Mouse (Mus musculus) ES-Bruce4 (cell line): ENCODE data around the gene Uts2b. TPM values are rescaled to one million over a fixed set of nuclear protein-coding genes. Genes with fewer than 3 reads are reported as not detected.

Source experiments
- H3K27ac ChIP-seq: 2 replicates; pipeline ENCODE4 v1.5.1; 2012; ENCODE audit warnings: low read length, inconsistent platforms; ENCODE audit not compliant: insufficient read depth
- H3K27me3 ChIP-seq: 2 replicates; pipeline ENCODE4 v1.6.1; 2012; ENCODE audit warnings: mild to moderate bottlenecking, low read length, inconsistent platforms; ENCODE audit not compliant: control insufficient read depth, poor library complexity, insufficient read depth, severe bottlenecking
- H3K36me3 ChIP-seq: 2 replicates; pipeline ENCODE4 v1.6.1; 2012; ENCODE audit warnings: inconsistent platforms, mild to moderate bottlenecking, low read length, moderate library complexity; ENCODE audit not compliant: control insufficient read depth, poor library complexity, insufficient read depth, severe bottlenecking
- H3K4me1 ChIP-seq: one replicate; pipeline ENCODE4 v1.8.1; 2011; ENCODE audit warnings: low read length; ENCODE audit not compliant: control insufficient read depth, insufficient read depth
- H3K4me3 ChIP-seq: 2 replicates; pipeline ENCODE4 v1.5.1; 2011; ENCODE audit warnings: low read depth, mild to moderate bottlenecking, low read length
- H3K9ac ChIP-seq: 2 replicates; pipeline ENCODE4 v1.6.1; 2012; ENCODE audit warnings: low read depth, mild to moderate bottlenecking, inconsistent platforms; ENCODE audit not compliant: poor library complexity, severe bottlenecking
- H3K9me3 ChIP-seq: replicated peaks from 2 replicates; pipeline ENCODE4 v1.6.1; 2012; ENCODE audit warnings: mild to moderate bottlenecking, low read length, inconsistent platforms; ENCODE audit not compliant: control insufficient read depth, poor library complexity, insufficient read depth, severe bottlenecking
- CTCF ChIP-seq: IDR thresholded peaks from one replicate; pipeline ENCODE4 v1.8.1; 2011; ENCODE audit warnings: low read depth, low read length
- EP300 ChIP-seq: IDR thresholded peaks from 2 replicates; pipeline ENCODE4 v1.6.1; 2011; ENCODE audit warnings: low read depth, low read length; ENCODE audit not compliant: insufficient read depth
- POLR2A ChIP-seq: IDR thresholded peaks from one replicate; pipeline ENCODE4 v1.8.1; 2011; ENCODE audit warnings: low read length; ENCODE audit not compliant: insufficient read depth
- polyA plus RNA-seq: library from polyadenylated mRNA; stranded (reverse); fragments of >200 nt; gene quantifications from 2 replicates; pipeline ENCODE4 v1.2.4, GENCODE M21; 2011; ENCODE audit warnings: low read depth; ENCODE audit not compliant: missing spikeins, insufficient read depth, insufficient read length

Gene Uts2b
- polyA plus RNA-seq, 1 experiment = not detected

- no peak overlapping the region for H3K9ac ChIP-seq
- H3K4me3 ChIP-seq = no peak overlapping the region
- H3K27me3 ChIP-seq = no peaks in the 10 kb centered on the region
- no peaks in the 10 kb centered on the region for H3K9me3 ChIP-seq
- TF ChIP-seq POLR2A (no peak), CTCF (no peak), EP300 (no peak)
- H3K4me1 ChIP-seq = no peaks in the 10 kb centered on the region
- H3K27ac ChIP-seq = no peak overlapping the region
- H3K36me3 ChIP-seq = no peaks in the 10 kb centered on the region
Measured at GRCm38 (mm10) chr16:27399026-27399718, 29.1 kb upstream of the Uts2b start.

GRCm38 (mm10) chr16:27396951-27397350, 26.9 kb upstream of the Uts2b start:
- H3K9me3 ChIP-seq = no peaks in the 10 kb centered on the region
- no peaks in the 10 kb centered on the region for H3K4me1 ChIP-seq
- H3K4me3 ChIP-seq = no peak overlapping the region
- no peaks in the 10 kb centered on the region for H3K36me3 ChIP-seq
- H3K27ac ChIP-seq = no peak overlapping the region
- no peak overlapping the region for H3K9ac ChIP-seq
- H3K27me3 ChIP-seq = no peaks in the 10 kb centered on the region
- no peak for TF ChIP-seq CTCF
- no peak for TF ChIP-seq POLR2A
- TF ChIP-seq EP300 = no peak

GRCm38 (mm10) chr16:27395251-27396037, 25.4 kb upstream of the Uts2b start:
- no peaks in the 10 kb centered on the region for H3K9me3 ChIP-seq
- H3K27ac ChIP-seq = no peak overlapping the region
- TF ChIP-seq POLR2A = no peak
- no peak for TF ChIP-seq EP300
- TF ChIP-seq CTCF = no peak
- H3K36me3 ChIP-seq = no peaks in the 10 kb centered on the region
- H3K27me3 ChIP-seq = no peaks in the 10 kb centered on the region
- no peak overlapping the region for H3K9ac ChIP-seq
- H3K4me3 ChIP-seq = no peak overlapping the region
- H3K4me1 ChIP-seq = no peaks in the 10 kb centered on the region

- Histone ChIP-seq H3K9ac (no peak overlapping the region), H3K4me1 (no peaks in the 10 kb centered on the region), H3K27ac (no peak overlapping the region), H3K27me3 (no peaks in the 10 kb centered on the region), H3K36me3 (no peaks in the 10 kb centered on the region), H3K9me3 (no peaks in the 10 kb centered on the region), H3K4me3 (no peak overlapping the region)
- TF ChIP-seq EP300 (no peak), POLR2A (no peak), CTCF (no peak)
Measured at GRCm38 (mm10) chr16:27391845-27392244, 21.8 kb upstream of the Uts2b start.

GRCm38 (mm10) chr16:27390306-27390705, 20.3 kb upstream of the Uts2b start:
- no peak overlapping the region for H3K9ac ChIP-seq
- H3K4me1 ChIP-seq = no peaks in the 10 kb centered on the region
- peaks cover 2% of the 10 kb centered on the region; the same call in 1 of the 2 replicates for H3K27me3 ChIP-seq
- H3K27ac ChIP-seq = no peak overlapping the region
- no peak overlapping the region for H3K4me3 ChIP-seq
- TF ChIP-seq CTCF (no peak), EP300 (no peak), POLR2A (no peak)
- H3K9me3 ChIP-seq = no peaks in the 10 kb centered on the region
- no peaks in the 10 kb centered on the region for H3K36me3 ChIP-seq
